Mouse (Mus musculus): ENCODE measurements around the gene Pkp4.

DNA sequence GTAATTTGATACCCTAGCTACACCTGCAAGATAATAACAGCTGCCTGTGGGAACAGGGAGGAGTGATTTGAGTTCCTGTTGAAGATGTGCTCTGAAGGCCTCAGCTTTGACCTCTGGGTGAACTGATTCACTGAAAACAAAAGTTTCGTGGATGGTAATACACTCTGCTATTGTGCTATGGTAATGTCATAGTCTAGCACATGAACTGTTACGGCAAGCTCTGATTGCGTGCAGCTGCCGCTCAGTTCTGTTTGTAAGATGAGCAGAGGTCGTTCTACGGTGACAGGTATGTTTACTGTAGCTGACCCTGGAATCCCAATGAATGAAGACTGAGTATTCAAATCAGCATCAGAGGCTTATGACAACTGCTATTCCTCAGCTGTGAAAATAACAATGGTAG, 152.6 kb downstream of the Pkp4 start:
- TF ChIP-seq RCOR1 (IDR thresholded peaks at IDR 0.05; ENCODE audit: low read depth, low read length) (no peak), NELFE (IDR thresholded peaks at IDR 0.05; ENCODE audit: low read depth, low read length) (no peak), EP300 (IDR thresholded peaks at IDR 0.05; ENCODE audit: low read depth in 1 of 2, low read length in 2 of 2) (no peak), MAX (IDR thresholded peaks at IDR 0.05; ENCODE audit: low read length) (no peak), POLR2A (IDR thresholded peaks at IDR 0.05; ENCODE audit: control insufficient read depth in 1 of 2, insufficient read depth in 1 of 2, low read depth in 1 of 2, low read length in 2 of 2, poor library complexity in 1 of 2) (no peak)
